Mouse (Mus musculus) bone marrow macrophage, adult 2 months (primary cell): ENCODE measurements at regions not wholly inside any gene's neighbourhood (a gene's known extent, or its start where the extent isn't known, plus 50 kb on each side); places are given as distances from the start of the nearest gene placed in this dataset.

Source experiments
- CTCF ChIP-seq: IDR thresholded peaks from 2 replicates; pipeline ENCODE4 v1.5.1; 2012; ENCODE audit warnings: low read depth, mild to moderate bottlenecking, low read length, moderate library complexity
- POLR2A ChIP-seq: IDR thresholded peaks from 2 replicates; pipeline ENCODE4 v1.6.1; 2012; ENCODE audit warnings: mild to moderate bottlenecking, low read depth, low read length, borderline replicate concordance

- TF ChIP-seq CTCF (no peak), POLR2A (no peak)
These were observed 135.3 kb upstream of the Zfand5 start for GRCm38 (mm10) chr19:21136756-21137155.
